Mouse (Mus musculus) adipocyte (in vitro differentiated cells): ENCODE results near the gene Fam69b.
A peak's percentile ranks its signal among the peaks of the same experiment; 100 is the strongest.

Experiments used
- DNase-seq: peaks from one replicate; pipeline ENCODE4 v3.0.0-alpha.2; 2016; ENCODE audit warnings: low spot score

The Fam69b gene

DNA sequence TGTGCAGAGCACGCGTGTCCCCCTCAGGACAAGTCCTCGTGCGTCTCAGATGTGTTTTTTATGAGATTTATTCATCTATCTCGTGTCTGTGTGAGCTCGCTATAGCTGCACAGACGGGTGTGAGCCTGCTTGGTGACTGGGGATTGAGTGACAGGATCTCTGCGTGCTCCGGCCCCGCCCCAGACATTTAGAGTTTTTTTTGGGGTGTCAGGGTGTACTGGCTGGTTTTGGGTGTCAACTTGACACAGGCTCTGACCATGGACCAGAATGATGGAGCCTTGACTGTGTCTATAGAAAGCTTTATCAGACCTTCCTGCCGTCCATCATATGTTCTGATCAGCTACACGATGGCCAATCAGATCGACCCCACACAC is 34.2 kb downstream of the Fam69b start:
- DNase-seq = no peak

DNA sequence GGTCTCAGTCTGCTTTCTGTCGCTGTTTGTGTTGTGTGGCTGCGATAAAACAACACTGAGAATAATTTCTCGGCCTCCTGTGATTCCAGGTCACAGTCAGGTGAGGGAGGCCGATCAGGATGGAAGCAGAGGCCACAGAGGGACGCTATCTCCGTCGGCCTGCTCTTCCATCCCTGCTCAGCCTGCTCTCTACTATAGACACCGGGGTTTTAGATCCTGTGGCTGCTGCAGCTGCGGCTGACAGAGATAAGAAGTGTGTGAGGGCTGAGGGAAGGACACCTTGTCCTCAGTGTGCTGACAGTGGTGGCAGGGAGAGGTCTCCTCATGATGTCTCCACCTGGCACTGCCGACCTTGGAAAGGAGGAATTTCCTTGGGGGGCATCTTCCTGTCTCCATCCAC is 34.9 kb downstream of the Fam69b start:
- DNase-seq = no peak

DNA sequence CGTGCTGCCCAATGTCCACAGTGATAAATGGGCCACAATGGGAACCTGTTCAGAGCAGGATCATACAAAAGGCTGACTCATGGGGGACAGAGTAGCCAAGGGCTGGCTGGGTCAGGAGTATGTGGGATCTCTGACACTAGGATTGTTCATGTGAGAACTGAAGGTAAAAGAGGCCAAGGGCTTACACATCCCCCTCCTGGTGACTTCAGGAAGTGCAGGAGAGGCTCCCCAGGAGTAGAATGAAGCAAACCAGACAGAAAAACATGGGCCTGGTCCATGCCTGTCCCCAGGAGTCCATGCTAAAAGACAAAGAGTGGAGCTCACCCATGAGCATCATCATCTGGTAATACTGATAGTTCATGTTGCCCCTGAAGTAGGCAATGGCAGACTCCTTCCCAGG is 35.3 kb downstream of the Fam69b start:
- peak; percentile 64 for DNase-seq

DNA sequence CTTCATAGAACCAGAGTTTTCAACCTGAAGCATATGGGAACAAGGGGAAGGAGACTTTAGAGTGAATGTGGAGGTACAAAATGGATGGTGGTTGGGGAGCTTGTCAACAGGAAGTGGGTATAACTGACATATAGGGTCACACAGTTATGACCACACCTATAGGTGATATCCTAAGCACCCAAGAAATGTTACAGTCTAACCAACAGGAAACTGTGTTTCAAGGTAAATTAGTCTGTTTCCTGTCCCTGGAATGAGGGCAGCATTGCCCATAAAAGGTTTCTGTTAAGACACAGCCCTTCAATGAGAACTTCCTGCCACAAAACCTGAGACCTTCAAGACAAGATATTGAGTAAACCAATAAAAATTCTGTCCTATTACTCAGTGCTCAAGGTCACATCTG is 40.5 kb downstream of the Fam69b start:
- DNase-seq = no peak

- no peak for DNase-seq
Measured at GRCm38 (mm10) chr2:26671182-26671581, 42.9 kb downstream of the Fam69b start, which contains the start of gene Lcn4. Gene Lcn4 (minus strand): TSS chr2:26671282.
